Comparison of ENCODE assay signal across 9 mouse cellular contexts in genomic region chr14:25765146-25765545, GRCm38 (mm10). TPM values are rescaled to one million over a fixed set of nuclear protein-coding genes. Genes with fewer than 3 reads are reported as not detected.
A peak's percentile ranks its signal among the peaks of the same experiment; 100 is the strongest.
DNase-seq lines count a peak whose midpoint lies in the region; ATAC-seq and TF ChIP-seq lines count a peak whose summit lies in the region.
"Had no signal": no experiment of that assay in that cellular context is flagged by ENCODE, and none has a peak within 500 bp of the region (broad histone marks: within the 10 kb centered on the region; RNA-seq: fewer than 3 reads in every experiment).

No protein-coding gene starts in this region.

- H3K4me3 ChIP-seq in heart, embryonic 16.5 days (ENCODE audit: low read length) = no peak overlapping the region
- 0 out of 2 replicates have a peak overlapping the region, but pooled peaks have one; percentile 77 for H3K4me3 ChIP-seq in embryonic facial prominence, embryonic 13.5 days
- no peak overlapping the region for H3K4me3 ChIP-seq in hindbrain, embryonic 13.5 days
- no peak overlapping the region for H3K4me3 ChIP-seq in midbrain, postnatal 0 days (ENCODE audit: low read depth, low read length)
- H3K4me3 ChIP-seq in lung, postnatal 0 days (ENCODE audit: low read depth, low read length) = no peak overlapping the region

- 49% methylated on average over 12 of the region's 12 CpGs for WGBS in heart, embryonic 16.5 days
- WGBS in embryonic facial prominence, embryonic 13.5 days = 62% methylated on average over 12 of the region's 12 CpGs
- WGBS in hindbrain, embryonic 13.5 days = 23% methylated on average over 12 of the region's 12 CpGs
- WGBS in midbrain, postnatal 0 days = 37% methylated on average over 12 of the region's 12 CpGs
- WGBS in lung, postnatal 0 days = 66% methylated on average over 12 of the region's 12 CpGs

- no peak for TF ChIP-seq EP300 in lung, postnatal 0 days (IDR thresholded peaks at IDR 0.05)

- H3K4me2 ChIP-seq in heart, embryonic 16.5 days (ENCODE audit: low read depth, low read length) = peak overlapping the region; percentile 95; the same call in 1 of the 2 replicates
- peak overlapping the region; percentile 88 for H3K4me2 ChIP-seq in embryonic facial prominence, embryonic 13.5 days
- peak overlapping the region; percentile 98 for H3K4me2 ChIP-seq in hindbrain, embryonic 13.5 days
- H3K4me2 ChIP-seq in midbrain, postnatal 0 days (ENCODE audit: low read depth, low read length, poor library complexity, severe bottlenecking) = peak overlapping the region; percentile 20; the same call in 1 of the 2 replicates
- no peak overlapping the region for H3K4me2 ChIP-seq in lung, postnatal 0 days (replicated peaks; ENCODE audit: low read depth, low read length)

- intact Hi-C loops in heart, postnatal 36 days (cut with DNase I) = no loop called here
- intact Hi-C loops in left cerebral cortex, postnatal 10 days (cut with DNase I) = loop anchor here (10.0 kb wide), 1 partner anchor 50 kb away; no protein-coding TSS in a partner anchor

- H3K36me3 ChIP-seq in heart, embryonic 16.5 days (ENCODE audit: control insufficient read depth, insufficient read depth) = no peaks in the 10 kb centered on the region
- H3K36me3 ChIP-seq in embryonic facial prominence, embryonic 13.5 days = 0 out of 2 replicates have a peak, but pooled peaks cover 9% of the 10 kb centered on the region
- no peaks in the 10 kb centered on the region for H3K36me3 ChIP-seq in hindbrain, embryonic 13.5 days
- no peaks in the 10 kb centered on the region for H3K36me3 ChIP-seq in midbrain, postnatal 0 days (ENCODE audit: insufficient read depth, low read length)
- H3K36me3 ChIP-seq in lung, postnatal 0 days (ENCODE audit: insufficient read depth, low read length) = no peaks in the 10 kb centered on the region; the same call in 1 of the 2 replicates

- no peaks in the 10 kb centered on the region for H3K9me3 ChIP-seq in heart, embryonic 16.5 days (replicated peaks; ENCODE audit: control insufficient read depth, low read length)
- no peaks in the 10 kb centered on the region for H3K9me3 ChIP-seq in embryonic facial prominence, embryonic 13.5 days
- no peaks in the 10 kb centered on the region for H3K9me3 ChIP-seq in hindbrain, embryonic 13.5 days
- no peaks in the 10 kb centered on the region for H3K9me3 ChIP-seq in midbrain, postnatal 0 days (ENCODE audit: low read length)
- no peaks in the 10 kb centered on the region for H3K9me3 ChIP-seq in lung, postnatal 0 days (ENCODE audit: low read length)

- no peak overlapping the region for H3K27ac ChIP-seq in heart, embryonic 16.5 days (ENCODE audit: low read length)
- H3K27ac ChIP-seq in embryonic facial prominence, embryonic 13.5 days = peak overlapping the region; percentile 64; the same call in 1 of the 2 replicates
- H3K27ac ChIP-seq in hindbrain, embryonic 13.5 days = peak overlapping the region; percentile 80
- H3K27ac ChIP-seq in midbrain, postnatal 0 days (ENCODE audit: low read depth, low read length) = peak overlapping the region; percentile 62
- no peak overlapping the region for H3K27ac ChIP-seq in lung, postnatal 0 days (ENCODE audit: low read length)

- peaks cover 54% of the 10 kb centered on the region for H3K4me1 ChIP-seq in heart, embryonic 16.5 days (ENCODE audit: control insufficient read depth, insufficient read depth, low read length)
- H3K4me1 ChIP-seq in embryonic facial prominence, embryonic 13.5 days = peaks cover 67% of the 10 kb centered on the region
- H3K4me1 ChIP-seq in hindbrain, embryonic 13.5 days (replicated peaks) = peaks cover 64% of the 10 kb centered on the region
- H3K4me1 ChIP-seq in midbrain, postnatal 0 days (ENCODE audit: insufficient read depth, low read length) = no peaks in the 10 kb centered on the region
- H3K4me1 ChIP-seq in lung, postnatal 0 days (ENCODE audit: insufficient read depth, low read depth, low read length) = peaks cover 9% of the 10 kb centered on the region; the same call in 1 of the 2 replicates

- ATAC-seq in heart, embryonic 16.5 days (replicated peaks; ENCODE audit: extremely low read depth, insufficient read depth, low FRiP score) = no peak
- no peak for ATAC-seq in embryonic facial prominence, embryonic 13.5 days (ENCODE audit: insufficient number of reproducible peaks, insufficient read depth, low FRiP score, low TSS enrichment, low read depth)
- no peak for ATAC-seq in hindbrain, embryonic 13.5 days (ENCODE audit: low FRiP score)
- no peak for ATAC-seq in midbrain, postnatal 0 days (ENCODE audit: low FRiP score)
- no peak for ATAC-seq in lung, postnatal 0 days

- no peak for TF ChIP-seq CTCF in midbrain, postnatal 0 days (IDR thresholded peaks at IDR 0.05)
- no peak for TF ChIP-seq CTCF in lung, postnatal 0 days (IDR thresholded peaks at IDR 0.05)

- DNase-seq in heart, postnatal 36 days = no peak
- DNase-seq in midbrain, postnatal 0 days (ENCODE audit: low spot score) = peak; percentile 30
- DNase-seq in testis, postnatal 14 days (ENCODE audit: low spot score) = no peak
- DNase-seq in left cerebral cortex, postnatal 10 days (ENCODE audit: extremely low spot score in 1 of 2, low spot score in 2 of 2) = no peak
- DNase-seq in lung, postnatal 0 days (ENCODE audit: low spot score) = no peak
- DNase-seq: lung, adult 2 months had no signal

- no peaks in the 10 kb centered on the region for H3K27me3 ChIP-seq in heart, embryonic 16.5 days (ENCODE audit: control insufficient read depth, insufficient read depth, low read length)
- no peaks in the 10 kb centered on the region for H3K27me3 ChIP-seq in embryonic facial prominence, embryonic 13.5 days
- peaks cover 25% of the 10 kb centered on the region for H3K27me3 ChIP-seq in hindbrain, embryonic 13.5 days
- peaks cover 14% of the 10 kb centered on the region for H3K27me3 ChIP-seq in midbrain, postnatal 0 days (ENCODE audit: insufficient read depth, low read length)
- H3K27me3 ChIP-seq in lung, postnatal 0 days (replicated peaks; ENCODE audit: insufficient read depth, low read length) = no peaks in the 10 kb centered on the region

- H3K9ac ChIP-seq in heart, embryonic 16.5 days (ENCODE audit: low read length) = no peak overlapping the region
- H3K9ac ChIP-seq in embryonic facial prominence, embryonic 13.5 days = peak overlapping the region; percentile 92; the same call in 1 of the 2 replicates
- H3K9ac ChIP-seq in hindbrain, embryonic 13.5 days = no peak overlapping the region
- H3K9ac ChIP-seq in midbrain, postnatal 0 days (replicated peaks; ENCODE audit: low read length, poor library complexity, severe bottlenecking) = no peak overlapping the region
- no peak overlapping the region for H3K9ac ChIP-seq in lung, postnatal 0 days (replicated peaks; ENCODE audit: low read depth)

RNA-seq across cellular contexts. Expression of gene Zcchc24, which starts 3.7 kb away (rescaled TPM):
- polyA plus RNA-seq in heart, embryonic 16.5 days (2015; fragmentation: Nextera tagmentation; extraction: Ambion mirVana) = 19.5 and 25.5 TPM in 2 replicates
- total RNA-seq in heart, postnatal 36 days (2021) = 10 to 100 TPM; 35.0 to 39.0 TPM
- 29.4 and 32.7 TPM in 2 replicates for polyA plus RNA-seq in embryonic facial prominence, embryonic 13.5 days (2015; fragmentation: Nextera tagmentation; extraction: Ambion mirVana)
- polyA plus RNA-seq in hindbrain, embryonic 13.5 days (2015; fragmentation: Nextera tagmentation; extraction: Ambion mirVana) = 11.9 and 12.2 TPM in 2 replicates
- total RNA-seq in midbrain, postnatal 0 days (2014; rRNA removed) = 28.3 and 34.3 TPM in 2 replicates
- polyA plus RNA-seq in midbrain, postnatal 0 days (2015; fragmentation: Nextera tagmentation; extraction: Ambion mirVana) = 13.9 and 15.3 TPM in 2 replicates
- 10 to 100 TPM; 34.9 to 41.8 TPM for total RNA-seq in left cerebral cortex, postnatal 10 days (2021)
- polyA plus RNA-seq in lung, postnatal 0 days (2015; fragmentation: Nextera tagmentation; extraction: Ambion mirVana) = 19.3 and 19.5 TPM in 2 replicates

Comparison
In these comparisons a context has a peak if more than half of its experiments do, and no peak if none do; other contexts are left out.
1. H3K27ac ChIP-seq: peak in embryonic facial prominence, embryonic 13.5 days (single experiment), hindbrain, embryonic 13.5 days (single experiment) and midbrain, postnatal 0 days (single experiment); none in heart, embryonic 16.5 days (single experiment) and lung, postnatal 0 days (single experiment).